Mouse (Mus musculus): ENCODE data around the gene Adprhl1. TPM values are rescaled to one million over a fixed set of nuclear protein-coding genes. Genes with fewer than 3 reads are reported as not detected.

Gene Adprhl1
- total RNA-seq (2022) = 1 to 10 TPM in 3 of 4 experiments, under 1 TPM in 1; 0.34 to 3.9 (median 1.6) TPM

GRCm38 (mm10) chr8:13254019-13254418 is at the start of gene Adprhl1:
TSS of gene Adprhl1 (minus strand) at chr8:13254162.
- DNase-seq = peak; percentile 52

DNA sequence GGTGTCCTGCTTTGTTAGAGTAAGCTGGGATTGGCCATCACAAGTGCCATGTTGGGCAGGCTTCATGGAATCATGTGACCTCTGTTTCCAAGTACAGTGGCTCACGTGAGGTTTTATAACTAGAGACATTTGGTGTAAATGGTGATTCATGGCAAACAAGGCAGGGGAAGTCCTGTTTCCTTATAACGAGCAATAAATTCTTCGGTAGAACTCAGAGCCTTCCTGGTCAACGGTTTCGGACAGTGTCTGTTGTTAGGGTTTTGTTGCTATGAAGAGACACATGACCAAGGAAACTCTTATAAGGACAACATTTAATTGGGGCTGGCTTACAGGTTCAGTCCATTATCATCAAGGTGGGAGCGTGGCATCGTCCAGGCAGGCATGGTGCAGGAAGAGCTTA is 47.1 kb upstream of the Adprhl1 start:
- DNase-seq = no peak

- DNase-seq = no peak
Measured at GRCm38 (mm10) chr8:13299571-13299970, 45.6 kb upstream of the Adprhl1 start.

DNA sequence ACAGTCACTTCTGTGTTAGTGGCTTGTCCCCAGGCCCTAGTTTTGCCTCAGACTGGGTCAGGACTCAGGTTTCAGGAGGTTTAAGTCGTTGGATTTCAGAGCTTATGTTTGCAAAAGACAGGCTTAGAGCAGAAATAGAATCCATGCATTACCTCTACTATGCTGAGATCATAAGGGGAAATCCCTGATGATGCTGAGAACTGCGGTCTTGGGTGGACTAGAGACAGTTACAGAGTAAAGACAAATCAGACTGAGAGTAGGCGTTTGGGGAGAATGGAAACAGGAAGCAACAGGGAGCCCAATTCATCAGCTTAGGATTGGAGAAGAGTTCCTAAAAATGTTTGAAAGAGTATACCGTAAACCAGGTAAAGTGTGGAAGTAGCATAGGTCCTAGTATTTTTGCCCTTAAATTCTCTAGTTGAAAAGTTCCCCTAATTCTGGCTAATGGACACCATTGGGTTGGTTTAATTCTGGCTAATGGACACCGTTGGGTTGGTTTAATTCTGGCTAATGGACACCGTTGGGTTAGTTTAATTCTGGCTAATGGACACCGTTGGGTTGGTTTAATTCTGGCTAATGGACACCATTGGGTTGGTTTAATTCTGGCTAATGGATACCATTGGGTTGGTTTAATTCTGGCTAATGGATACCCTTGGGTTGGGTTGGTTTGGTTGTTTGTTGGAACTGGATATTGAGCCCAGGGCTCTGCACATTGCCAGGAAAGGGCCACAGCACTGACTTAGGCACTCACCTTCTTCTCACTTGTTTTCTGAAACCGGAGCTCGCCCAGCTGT is 39.9 kb upstream of the Adprhl1 start:
- DNase-seq = no peak

DNA sequence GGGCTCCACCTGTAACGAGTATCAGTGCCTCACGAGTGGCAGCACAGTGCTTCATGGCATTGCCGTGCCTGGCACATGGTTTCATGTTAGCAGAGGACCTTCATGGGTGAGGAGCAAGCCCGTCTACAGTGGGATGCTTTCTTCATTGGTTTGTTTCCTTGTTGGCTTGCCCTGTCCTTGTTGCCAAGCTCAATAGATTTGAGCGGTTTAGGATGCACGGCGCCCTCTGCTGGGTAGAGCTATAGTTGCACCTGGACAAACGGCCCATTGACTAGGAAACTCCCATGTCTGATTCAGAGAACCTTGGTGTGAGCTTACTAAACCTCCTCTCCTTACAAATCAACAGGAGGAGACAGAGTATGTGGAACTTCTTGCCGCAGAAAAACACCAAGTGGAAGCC is 38.4 kb upstream of the Adprhl1 start:
- DNase-seq = peak; percentile 83

- DNase-seq = no peak
Measured at GRCm38 (mm10) chr8:13288646-13289045, 34.7 kb upstream of the Adprhl1 start.

DNA sequence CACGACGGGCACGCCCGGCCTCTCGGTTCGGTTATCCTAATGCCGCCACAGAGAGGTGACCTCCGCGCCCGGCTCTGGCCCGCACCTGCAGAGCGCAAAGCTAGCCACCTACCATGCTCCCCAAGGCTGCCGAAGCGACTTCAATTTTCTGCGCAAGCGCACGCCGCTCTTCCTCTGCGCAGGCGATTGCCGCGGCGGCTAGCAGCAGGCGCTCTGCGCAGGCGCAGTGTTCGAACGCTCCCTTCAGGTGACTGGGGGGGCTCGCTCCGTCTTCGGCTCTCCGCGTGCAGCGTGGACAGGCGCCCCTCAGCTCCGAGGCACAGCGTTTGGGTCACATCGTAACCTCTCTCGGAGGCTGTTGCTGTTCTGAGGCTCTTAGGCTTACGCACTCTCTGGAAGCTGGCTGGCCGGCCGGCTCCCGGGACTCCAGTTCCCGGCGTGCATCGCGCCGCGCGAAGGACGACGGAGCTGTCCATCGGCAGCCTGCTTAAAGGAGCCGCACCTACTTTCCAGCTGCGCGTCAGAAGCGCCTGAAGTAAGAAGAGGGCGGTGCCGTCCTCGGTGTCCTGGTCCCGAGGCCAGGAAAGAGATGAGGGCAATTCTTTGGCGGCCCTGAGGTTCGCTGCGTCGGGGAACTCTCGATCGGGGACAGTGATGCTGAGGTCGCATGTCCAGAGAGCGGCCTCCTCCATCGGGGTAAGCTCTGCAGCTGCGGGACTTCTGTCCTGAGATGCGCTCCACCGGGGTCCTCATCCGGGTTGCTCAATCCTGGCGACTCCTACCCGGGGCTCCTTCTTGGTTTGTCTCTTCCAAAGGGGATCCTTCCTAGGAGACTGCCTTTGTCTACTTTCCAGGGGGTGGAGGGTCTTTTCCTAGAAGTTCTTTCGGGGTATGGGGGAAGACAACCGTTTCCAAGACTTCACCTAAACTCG is 34.0 kb upstream of the Adprhl1 start, which contains the start of the genes Dcun1d2 and Tmco3:
Dcun1d2 (minus strand) TSS at position 440 of the 932 bp plus-strand sequence.
Tmco3 (plus strand) TSS at position 499 of the 932 bp plus-strand sequence.
- peak; percentile 92 for DNase-seq

DNA sequence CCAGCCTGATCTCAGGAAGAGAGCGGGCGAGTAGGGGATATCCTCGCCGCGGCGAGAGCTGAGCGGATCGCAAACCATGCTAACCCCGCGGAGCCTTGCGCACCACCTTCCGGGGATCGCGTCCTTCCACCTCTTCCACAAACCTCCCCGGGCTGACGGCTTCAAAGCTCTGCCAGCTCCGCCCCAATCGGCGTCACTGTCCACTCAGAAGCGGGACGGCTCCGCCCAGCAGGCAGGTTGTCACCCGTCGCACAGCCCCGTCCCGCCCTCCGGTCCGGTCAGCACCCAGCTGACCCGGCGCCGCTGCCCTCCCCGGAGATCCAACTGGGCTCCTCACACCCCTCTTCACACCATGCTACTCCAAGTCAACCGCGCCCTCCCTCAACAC is 33.3 kb upstream of the Adprhl1 start:
- DNase-seq = peak; percentile 94

DNA sequence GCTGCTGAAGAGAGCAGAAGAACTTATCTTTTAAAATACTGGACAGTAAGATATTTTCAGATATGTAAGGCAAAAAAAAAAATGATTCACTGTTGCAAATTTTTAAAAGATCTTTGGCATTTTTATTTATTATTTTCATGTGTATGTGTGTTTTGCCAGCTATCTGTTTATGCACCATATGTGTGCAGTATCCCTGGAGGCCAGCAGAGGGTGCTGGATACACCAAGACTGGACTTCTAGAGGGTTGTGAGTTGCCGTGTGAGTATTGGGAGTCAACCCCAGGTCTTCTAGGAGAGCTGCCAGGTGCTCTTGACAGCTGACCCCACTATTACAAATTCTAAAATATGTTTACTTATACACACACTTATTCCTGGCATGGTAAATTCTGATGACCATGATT is 29.2 kb upstream of the Adprhl1 start:
- DNase-seq = no peak

- no peak for DNase-seq
Measured at GRCm38 (mm10) chr8:13276941-13277447, 23.0 kb upstream of the Adprhl1 start.

DNA sequence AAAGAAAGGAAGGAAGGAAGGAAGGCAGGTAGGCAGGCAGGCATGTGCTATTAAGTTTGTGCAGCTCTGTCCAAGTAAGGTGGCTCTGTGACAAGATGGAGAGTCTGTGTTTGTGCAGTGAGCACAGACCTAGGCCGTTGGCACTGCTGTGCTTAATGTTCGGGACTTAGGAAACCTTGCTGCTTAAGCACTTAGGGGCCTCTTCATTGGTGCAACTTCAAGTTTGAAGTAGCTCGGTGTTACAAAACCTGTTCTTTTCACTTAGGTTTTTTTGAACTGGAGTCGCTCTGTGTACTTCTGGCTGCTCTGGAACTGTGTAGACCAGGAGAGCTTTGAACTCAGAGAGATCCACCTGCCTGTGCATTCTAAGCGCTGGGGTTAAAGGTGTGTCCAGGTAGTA is 18.9 kb upstream of the Adprhl1 start:
- no peak for DNase-seq

- DNase-seq = no peak
Measured at GRCm38 (mm10) chr8:13267566-13267965, 13.6 kb upstream of the Adprhl1 start.

DNA sequence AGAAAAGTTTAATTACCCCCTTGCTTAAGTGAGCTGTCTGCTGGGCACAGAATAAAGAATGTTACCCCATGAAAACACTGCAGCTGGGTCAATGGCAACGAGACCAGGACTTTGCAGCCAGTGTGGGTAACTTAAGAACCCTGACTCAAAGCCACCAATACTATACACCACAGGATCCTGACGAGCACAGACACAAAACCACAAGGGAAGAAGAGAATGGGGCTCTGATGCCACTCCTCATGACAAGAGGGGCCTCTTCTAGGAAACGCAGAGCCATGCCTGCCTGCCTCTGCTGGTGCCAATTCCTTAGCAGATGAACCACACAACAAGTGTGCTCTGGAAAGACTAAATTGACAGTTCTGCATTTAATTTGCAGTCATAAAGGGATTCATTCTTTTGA is 9.4 kb upstream of the Adprhl1 start:
- DNase-seq = no peak

DNA sequence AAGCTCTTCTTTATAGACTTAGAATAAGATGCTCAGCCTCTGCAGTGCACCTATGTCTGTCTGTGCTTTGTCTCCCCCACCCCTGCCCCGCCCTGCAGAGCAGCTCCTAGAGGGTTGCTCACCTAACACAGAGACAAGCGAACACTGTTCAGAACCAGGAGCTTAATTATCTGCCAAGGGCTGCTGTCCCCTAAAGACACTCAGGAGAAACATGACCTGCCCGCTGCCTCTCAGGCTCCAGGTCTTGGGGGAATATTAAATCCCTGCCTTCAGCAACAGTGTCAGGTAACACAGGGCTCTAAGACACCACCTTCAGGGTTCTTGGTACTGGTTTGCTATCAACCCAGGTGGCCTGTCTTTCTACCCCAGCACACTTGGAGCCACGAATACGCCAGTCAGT is 549 bp downstream of the Adprhl1 start:
- no peak for DNase-seq

- DNase-seq = no peak
Measured at GRCm38 (mm10) chr8:13252837-13253236, 1.1 kb downstream of the Adprhl1 start.

DNA sequence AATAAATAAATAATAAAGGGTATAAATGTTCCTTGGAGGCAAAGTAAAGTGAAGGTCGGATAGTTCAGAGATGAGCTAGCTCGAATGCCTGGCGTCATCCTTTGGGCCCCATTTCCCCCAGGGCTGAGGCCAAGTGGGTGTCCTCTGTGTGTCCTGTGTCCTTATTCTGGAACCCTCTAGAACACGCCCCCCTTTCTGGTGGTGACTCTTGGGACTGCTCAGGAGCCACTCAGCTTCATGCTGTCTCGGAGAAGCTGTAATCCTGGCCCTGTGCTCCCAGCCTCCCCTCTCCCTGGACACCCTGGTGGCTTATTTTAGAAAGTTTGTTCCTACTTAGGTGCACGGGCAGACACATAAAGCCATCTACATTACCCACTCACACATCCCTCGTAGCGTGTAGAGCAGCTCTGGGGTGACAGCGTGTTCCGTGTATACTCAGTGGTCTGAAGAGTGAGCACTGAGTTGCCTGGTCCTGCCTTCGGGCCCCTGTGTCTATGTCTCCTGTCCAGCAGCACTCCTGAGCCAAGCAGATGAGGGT is 9.6 kb downstream of the Adprhl1 start:
- DNase-seq = no peak

- no peak for DNase-seq
Measured at GRCm38 (mm10) chr8:13242985-13243870, 10.7 kb downstream of the Adprhl1 start.

DNA sequence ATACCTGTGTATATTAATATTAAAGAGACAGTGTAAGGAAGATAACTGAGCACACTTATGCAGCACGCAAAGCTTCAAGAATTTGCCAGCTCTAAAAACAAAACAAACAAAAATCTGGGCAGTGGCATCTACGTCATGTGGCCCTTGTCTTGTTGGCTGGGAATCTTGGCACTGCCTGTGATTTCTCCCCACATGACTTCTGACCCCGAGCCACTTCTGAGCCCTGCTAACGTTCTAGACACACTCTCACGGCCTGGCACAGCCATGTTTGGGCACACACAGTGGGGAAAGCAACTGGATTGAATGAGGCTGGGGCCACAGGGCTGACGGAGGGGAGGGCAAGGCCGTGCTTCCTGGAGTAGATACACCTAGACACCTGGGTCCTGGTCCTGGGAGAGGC is 13.3 kb downstream of the Adprhl1 start:
- DNase-seq = no peak

- DNase-seq = no peak
Measured at GRCm38 (mm10) chr8:13240055-13240454, 13.9 kb downstream of the Adprhl1 start.

- no peak for DNase-seq
Measured at GRCm38 (mm10) chr8:13234803-13235202, 19.2 kb downstream of the Adprhl1 start.

GRCm38 (mm10) chr8:13230471-13230870 is 23.5 kb downstream of the Adprhl1 start:
- DNase-seq = no peak

DNA sequence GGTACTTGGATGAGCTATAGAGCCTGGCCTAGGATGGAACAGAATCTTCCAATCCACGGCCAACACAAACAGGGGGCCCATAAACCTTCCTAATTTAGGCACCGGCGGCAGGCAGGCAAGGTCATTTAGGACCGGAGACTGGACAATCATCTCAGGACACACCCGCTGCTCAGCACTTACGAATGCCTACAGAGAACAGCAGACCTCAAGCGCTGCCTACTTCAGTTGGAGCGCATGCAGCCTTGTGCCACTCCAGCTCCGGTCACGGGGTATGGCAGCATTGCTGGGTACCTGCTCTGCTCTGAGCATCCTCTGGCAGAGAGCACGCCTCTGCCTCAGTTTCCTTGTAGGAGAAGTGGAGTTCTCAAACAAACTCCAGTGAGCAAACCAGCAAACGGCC is 24.2 kb downstream of the Adprhl1 start:
- no peak for DNase-seq
